Mouse (Mus musculus) MEL (cell line): ENCODE results near the gene Mapkap1. TPM values are rescaled to one million over a fixed set of nuclear protein-coding genes. Genes with fewer than 3 reads are reported as not detected.

ENCODE experiments used
- DNase-seq: peaks from one replicate; pipeline ENCODE4 v3.0.0; 2011; ENCODE audit warnings: low read depth, low spot score
- H3K27ac ChIP-seq: 2 replicates; pipeline ENCODE4 v1.5.1; 2012; ENCODE audit warnings: low read depth, mild to moderate bottlenecking, control low read depth, low read length, moderate library complexity; ENCODE audit not compliant: control insufficient read depth
- H3K27me3 ChIP-seq, 2 experiments: fragments of 150-350 bp in 1 of 2; sonication (generic) in 1 of 2; 2 replicates each; pipeline ENCODE4 v1.6.1; 2012; ENCODE audit warnings: low read length in 2 of 2, mild to moderate bottlenecking in 2 of 2, improper control_type of control experiment in 1 of 2, moderate library complexity in 1 of 2; ENCODE audit not compliant: insufficient read depth in 2 of 2, control insufficient read depth in 1 of 2
- H3K36me3 ChIP-seq, 2 experiments: 2 replicates each; pipeline ENCODE4 v1.6.1; 2012 to 2014; ENCODE audit warnings: low read length in 2 of 2, improper control_type of control experiment in 1 of 2, inconsistent platforms in 1 of 2, mild to moderate bottlenecking in 1 of 2; ENCODE audit not compliant: insufficient read depth in 2 of 2, control insufficient read depth in 1 of 2
- H3K4me1 ChIP-seq, 2 experiments: fragments of 150-350 bp in 1 of 2; sonication (generic) in 1 of 2; 2 replicates each; pipeline ENCODE4 v1.6.1; 2012; ENCODE audit warnings: low read length in 2 of 2, improper control_type of control experiment in 1 of 2, mild to moderate bottlenecking in 1 of 2; ENCODE audit not compliant: insufficient read depth in 2 of 2, control insufficient read depth in 1 of 2
- H3K4me3 ChIP-seq, 2 experiments: fragments of 150-350 bp in 1 of 2; sonication (generic) in 1 of 2; 2 replicates each; pipeline ENCODE4 v1.5.1; 2012; ENCODE audit warnings: low read depth in 2 of 2, low read length in 2 of 2, mild to moderate bottlenecking in 2 of 2, moderate library complexity in 2 of 2, control low read depth in 1 of 2, improper control_type of control experiment in 1 of 2; ENCODE audit not compliant: control insufficient read depth in 1 of 2, insufficient read depth in 1 of 2
- H3K79me2 ChIP-seq: 2 replicates; pipeline ENCODE4 v1.6.1; 2012; ENCODE audit warnings: mild to moderate bottlenecking, low read length, moderate library complexity; ENCODE audit not compliant: control insufficient read depth, poor library complexity, insufficient read depth
- H3K9ac ChIP-seq: 2 replicates; pipeline ENCODE4 v1.6.1; 2012; ENCODE audit warnings: low read depth, mild to moderate bottlenecking, control low read depth, low read length, moderate library complexity; ENCODE audit not compliant: control insufficient read depth, poor library complexity, severe bottlenecking
- H3K9me3 ChIP-seq: fragments of 150-350 bp; sonication (generic); replicated peaks from 2 replicates; pipeline ENCODE4 v1.6.1; 2012; ENCODE audit warnings: mild to moderate bottlenecking, low read length, improper control_type of control experiment, moderate library complexity; ENCODE audit not compliant: insufficient read depth
- BHLHE40 ChIP-seq: IDR thresholded peaks from 2 replicates; pipeline ENCODE4 v1.6.1; 2012; ENCODE audit warnings: low read depth, mild to moderate bottlenecking, inconsistent platforms, low read length, improper control_type of control experiment, borderline replicate concordance
- CHD2 ChIP-seq: IDR thresholded peaks from 2 replicates; pipeline ENCODE4 v1.6.1; 2011; ENCODE audit warnings: low read length, improper control_type of control experiment
- E2F4 ChIP-seq: IDR thresholded peaks from 2 replicates; pipeline ENCODE4 v1.6.1; 2011; ENCODE audit warnings: low read depth, low read length, improper control_type of control experiment, borderline replicate concordance
- ELF1 ChIP-seq: IDR thresholded peaks from 2 replicates; pipeline ENCODE4 v1.6.1; 2014; ENCODE audit warnings: low read depth, mild to moderate bottlenecking, inconsistent platforms, low read length, improper control_type of control experiment, moderate library complexity
- EP300 ChIP-seq, 2 experiments: IDR thresholded peaks; 2 replicates each; pipeline ENCODE4 v1.6.1; 2011; ENCODE audit warnings: improper control_type of control experiment in 2 of 2, low read length in 2 of 2, low read depth in 1 of 2, mild to moderate bottlenecking in 1 of 2
- ETS1 ChIP-seq: IDR thresholded peaks from 2 replicates; pipeline ENCODE4 v1.6.1; 2012; ENCODE audit warnings: low read depth, mild to moderate bottlenecking, inconsistent platforms, low read length, improper control_type of control experiment, moderate library complexity
- GATA1 ChIP-seq: IDR thresholded peaks from 2 replicates; pipeline ENCODE4 v1.6.1; 2011; ENCODE audit warnings: low read depth, low read length, improper control_type of control experiment
- JUND ChIP-seq: IDR thresholded peaks from 2 replicates; pipeline ENCODE4 v1.6.1; 2011; ENCODE audit warnings: low read depth, mild to moderate bottlenecking, improper control_type of control experiment, low read length
- KAT2A ChIP-seq: conservative IDR thresholded peaks from 2 replicates; pipeline ENCODE4 v1.6.1; 2012; ENCODE audit warnings: low read depth, low read length, improper control_type of control experiment, inconsistent platforms
- MAFK ChIP-seq: IDR thresholded peaks from 2 replicates; pipeline ENCODE4 v1.6.1; 2011; ENCODE audit warnings: low read depth, mild to moderate bottlenecking, low read length, improper control_type of control experiment, borderline replicate concordance
- MAX ChIP-seq: IDR thresholded peaks from 2 replicates; pipeline ENCODE4 v1.6.1; 2011; ENCODE audit warnings: low read length, improper control_type of control experiment
- MAZ ChIP-seq: IDR thresholded peaks from 2 replicates; pipeline ENCODE4 v1.6.1; 2012; ENCODE audit warnings: low read depth, mild to moderate bottlenecking, inconsistent platforms, low read length, improper control_type of control experiment
- MYC ChIP-seq: IDR thresholded peaks from 2 replicates; pipeline ENCODE4 v1.6.1; 2011; ENCODE audit warnings: low read depth, mild to moderate bottlenecking, low read length, improper control_type of control experiment, moderate library complexity
- NRF1 ChIP-seq: IDR thresholded peaks from 2 replicates; pipeline ENCODE4 v1.6.1; 2014; ENCODE audit warnings: low read depth, mild to moderate bottlenecking, inconsistent platforms, low read length, improper control_type of control experiment, moderate library complexity; ENCODE audit not compliant: poor library complexity, insufficient read depth, severe bottlenecking
- POLR2AphosphoS2 ChIP-seq: IDR thresholded peaks from 2 replicates; pipeline ENCODE4 v1.6.1; 2011; ENCODE audit warnings: low read length, improper control_type of control experiment
- RAD21 ChIP-seq: IDR thresholded peaks from 2 replicates; pipeline ENCODE4 v1.6.1; 2011; ENCODE audit warnings: mild to moderate bottlenecking, low read depth, low read length, improper control_type of control experiment
- RCOR1 ChIP-seq: IDR thresholded peaks from 2 replicates; pipeline ENCODE4 v1.6.1; 2012; ENCODE audit warnings: low read depth, mild to moderate bottlenecking, inconsistent platforms, low read length, improper control_type of control experiment
- SMC3 ChIP-seq: IDR thresholded peaks from 2 replicates; pipeline ENCODE4 v1.6.1; 2011; ENCODE audit warnings: low read depth, low read length, improper control_type of control experiment
- TAL1 ChIP-seq: IDR thresholded peaks from 2 replicates; pipeline ENCODE4 v1.6.1; 2012; ENCODE audit warnings: mild to moderate bottlenecking, inconsistent platforms, low read length, moderate library complexity, mixed read lengths
- TBP ChIP-seq: IDR thresholded peaks from 2 replicates; pipeline ENCODE4 v1.8.0; 2011; ENCODE audit warnings: low read depth, low read length, improper control_type of control experiment
- TCF12 ChIP-seq: IDR thresholded peaks from 2 replicates; pipeline ENCODE4 v1.6.1; 2014; ENCODE audit warnings: low read depth, mild to moderate bottlenecking, inconsistent platforms, low read length, improper control_type of control experiment, moderate library complexity
- UBTF ChIP-seq: IDR thresholded peaks from 2 replicates; pipeline ENCODE4 v1.6.1; 2012; ENCODE audit warnings: low read depth, mild to moderate bottlenecking, inconsistent platforms, low read length, improper control_type of control experiment, moderate library complexity, borderline replicate concordance; ENCODE audit not compliant: insufficient read depth
- USF1 ChIP-seq: IDR thresholded peaks from 2 replicates; pipeline ENCODE4 v1.6.1; 2014; ENCODE audit warnings: low read depth, mild to moderate bottlenecking, inconsistent platforms, low read length, improper control_type of control experiment, moderate library complexity
- USF2 ChIP-seq, 2 experiments: IDR thresholded peaks; 2 replicates each; pipeline ENCODE4 v1.6.1; 2011 to 2012; ENCODE audit warnings: improper control_type of control experiment in 2 of 2, low read length in 2 of 2, borderline replicate concordance in 1 of 2, inconsistent platforms in 1 of 2, low read depth in 1 of 2, mild to moderate bottlenecking in 1 of 2; ENCODE audit not compliant: insufficient read depth in 1 of 2
- ZMIZ1 ChIP-seq: IDR thresholded peaks from 2 replicates; pipeline ENCODE4 v1.6.1; 2012; ENCODE audit warnings: low read depth, mild to moderate bottlenecking, inconsistent platforms, low read length, improper control_type of control experiment, moderate library complexity
- ZNF384 ChIP-seq: IDR thresholded peaks from 2 replicates; pipeline ENCODE4 v1.6.1; 2012; ENCODE audit warnings: low read depth, mild to moderate bottlenecking, inconsistent platforms, low read length, improper control_type of control experiment
- polyA plus RNA-seq, 2 experiments: library from polyadenylated mRNA; stranded (reverse) in 1 of 2; unstranded in 1 of 2; fragments of >175 nt in 1 of 2; fragments of >200 nt in 1 of 2; gene quantifications; 2 replicates each; pipeline versions ENCODE4 v1.2.1 to v1.2.4; 2012; ENCODE audit warnings: low replicate concordance in 2 of 2, low read depth in 1 of 2; ENCODE audit not compliant: insufficient read length in 2 of 2, insufficient read depth in 1 of 2, missing spikeins in 1 of 2
- total RNA-seq: library from RNA; depleted of rRNA; stranded (reverse); fragments of 300-350 nt; gene quantifications from 2 replicates; pipeline ENCODE4 v1.2.3, GENCODE M21; 2012

Gene Mapkap1
- total and polyA plus RNA-seq, 3 experiments = 42.1 to 52.5 TPM; not detected in 1

DNA sequence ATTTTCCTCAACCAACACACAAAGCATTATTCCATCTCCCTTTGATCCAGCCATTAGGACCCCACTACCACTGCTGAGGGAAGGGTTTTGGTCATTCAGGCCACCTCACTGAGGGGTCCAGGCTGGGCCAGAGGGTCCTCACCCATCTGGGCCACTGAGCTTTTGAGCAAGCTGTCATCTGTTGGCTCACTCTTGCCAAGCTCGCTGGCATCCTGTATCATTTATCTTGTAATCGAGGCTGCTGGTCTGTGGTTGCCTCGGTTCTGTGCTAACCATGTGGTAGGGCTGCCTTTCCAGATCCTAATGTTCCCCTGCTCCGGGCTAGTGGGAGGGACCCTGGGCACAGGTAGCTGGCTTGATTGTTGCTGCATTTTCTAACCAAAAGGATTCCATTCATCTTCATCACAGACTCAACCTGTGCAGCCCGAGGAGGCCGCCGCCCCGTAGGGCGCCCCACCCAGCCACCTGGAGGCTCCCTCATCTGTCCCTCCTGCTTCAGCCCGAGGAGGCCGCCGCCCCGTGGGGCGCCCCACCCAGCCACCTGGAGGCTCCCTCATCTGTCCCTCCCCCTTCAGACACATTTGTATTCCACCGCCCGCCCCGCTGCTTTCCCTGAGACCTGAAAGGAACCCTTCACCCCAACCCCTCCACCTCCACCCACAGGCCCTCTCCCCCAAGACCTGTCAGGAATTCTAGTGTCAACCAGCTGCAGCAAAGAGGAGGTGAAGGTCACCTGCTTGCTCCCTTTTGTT is 262.0 kb downstream of the Mapkap1 start:
- Histone ChIP-seq H3K9me3 (no peaks in the 10 kb centered on the region), H3K4me3 (no peak overlapping the region), H3K36me3 (no peaks in the 10 kb centered on the region), H3K27me3 (peaks cover 2 to 3% of the 10 kb centered on the region in 2 experiments; a peak in 1 of 4 replicates), H3K4me1 (no peaks in the 10 kb centered on the region), H3K79me2 (no peaks in the 10 kb centered on the region), H3K27ac (no peak overlapping the region), H3K9ac (no peak overlapping the region)
- TF ChIP-seq JUND (no peak), POLR2AphosphoS2 (no peak), MAX (no peak), GATA1 (no peak), E2F4 (no peak), CHD2 (no peak), RCOR1 (no peak), KAT2A (no peak), BHLHE40 (no peak), UBTF (no peak), MYC (no peak), MAFK (no peak), TBP (no peak), ZMIZ1 (no peak), TAL1 (no peak), ZNF384 (no peak), EP300 (IDR thresholded peaks at IDR 0.05; ENCODE audit: low read depth in 1 of 2, low read length in 2 of 2) (no peak), RAD21 (no peak), NRF1 (no peak), USF1 (no peak)
- DNase-seq = no peak

DNA sequence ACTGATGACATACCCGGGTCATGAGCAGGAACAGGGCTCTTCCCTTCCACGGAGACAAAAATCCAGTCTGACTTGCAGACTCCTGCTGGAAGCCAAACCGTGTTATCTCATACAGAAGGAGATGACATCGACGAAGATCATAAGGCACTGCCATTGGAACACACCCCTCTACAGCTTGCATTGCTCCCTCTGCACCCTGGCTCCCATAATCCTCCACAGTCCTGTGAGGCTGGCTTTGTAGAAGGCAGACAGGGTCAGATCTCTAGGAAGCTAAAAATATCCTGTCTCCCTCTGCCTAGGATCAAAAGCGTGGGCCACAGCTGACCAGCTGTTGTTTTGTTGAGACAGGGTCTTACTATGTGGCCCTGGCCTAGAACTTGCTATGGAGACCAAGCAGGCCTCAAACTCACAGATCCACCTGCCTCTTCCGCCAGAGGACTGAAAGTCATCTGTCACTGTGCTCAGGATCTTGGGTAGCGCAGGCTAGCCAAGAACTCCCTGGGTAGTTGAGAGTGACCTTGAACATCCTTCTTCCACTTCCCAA is 262.7 kb downstream of the Mapkap1 start:
- no peak overlapping the region for H3K27ac ChIP-seq

More for the DNA sequence above, 262.7 kb downstream of the Mapkap1 start:
- no peak for TF ChIP-seq MAZ
- TF ChIP-seq ETS1 = no peak
- TF ChIP-seq RCOR1 = no peak
- no peak for TF ChIP-seq MAX
- TF ChIP-seq POLR2AphosphoS2 = no peak
- TF ChIP-seq ELF1 = no peak
- TF ChIP-seq USF2 (IDR thresholded peaks at IDR 0.05; ENCODE audit: borderline replicate concordance in 1 of 2, insufficient read depth in 1 of 2, low read depth in 1 of 2, low read length in 2 of 2) = no peak
- no peak for TF ChIP-seq SMC3
- TF ChIP-seq TCF12 = no peak
- TF ChIP-seq, all 39 proteins: peak for 0
- Histone ChIP-seq H3K36me3 (no peaks in the 10 kb centered on the region; a peak in 1 of 4 replicates), H3K9ac (no peak overlapping the region), H3K9me3 (no peaks in the 10 kb centered on the region), H3K4me3 (no peak overlapping the region), H3K79me2 (no peaks in the 10 kb centered on the region), H3K4me1 (no peaks in the 10 kb centered on the region), H3K27me3 (peaks cover 0 to 2% of the 10 kb centered on the region in 2 experiments; a peak in 1 of 4 replicates)
- no peak for DNase-seq
